Mouse (Mus musculus) midbrain, embryonic 11.5 days (tissue): Measurements from ENCODE around the gene Tmx2. TPM values are rescaled to one million over a fixed set of nuclear protein-coding genes. Genes with fewer than 3 reads are reported as not detected.

Experiments used
- ATAC-seq: fragments of 200-750 bp; cut with Nextera tagmentation; 2 replicates; pipeline ENCODE4 v1.8.0; 2017; ENCODE audit warnings: moderate TSS enrichment, moderate library complexity; ENCODE audit not compliant: low FRiP score
- DNase-seq: peaks from one replicate; pipeline ENCODE4 v3.0.0; 2015; ENCODE audit warnings: low spot score; ENCODE audit errors: missing footprints
- H3K27ac ChIP-seq: fragments of 300-500 bp; sonication (generic); 2 replicates; pipeline ENCODE4 v1.5.1; 2014; ENCODE audit warnings: low read depth, low read length
- H3K27me3 ChIP-seq: fragments of 300-500 bp; sonication (generic); 2 replicates; pipeline ENCODE4 v1.6.1; 2014; ENCODE audit warnings: mild to moderate bottlenecking, low read length, moderate library complexity, mixed read lengths; ENCODE audit not compliant: control insufficient read depth, insufficient read depth
- H3K36me3 ChIP-seq: fragments of 300-500 bp; sonication (generic); 2 replicates; pipeline ENCODE4 v1.6.1; 2014; ENCODE audit warnings: mild to moderate bottlenecking, low read length, moderate library complexity, mixed read lengths; ENCODE audit not compliant: control insufficient read depth, insufficient read depth
- H3K4me1 ChIP-seq: fragments of 300-500 bp; sonication (generic); 2 replicates; pipeline ENCODE4 v1.6.1; 2014; ENCODE audit warnings: low read length; ENCODE audit not compliant: control insufficient read depth, insufficient read depth
- H3K4me2 ChIP-seq: fragments of 300-500 bp; sonication (generic); 2 replicates; pipeline ENCODE4 v1.6.1; 2014; ENCODE audit warnings: mild to moderate bottlenecking, moderate library complexity
- H3K4me3 ChIP-seq: fragments of 300-500 bp; sonication (generic); 2 replicates; pipeline ENCODE4 v1.5.1; 2014; ENCODE audit warnings: low read depth, low read length
- H3K9ac ChIP-seq: fragments of 300-500 bp; sonication (generic); 2 replicates; pipeline ENCODE4 v1.6.1; 2014; ENCODE audit warnings: low read length
- H3K9me3 ChIP-seq: fragments of 300-500 bp; sonication (generic); 2 replicates; pipeline ENCODE4 v1.6.1; 2016; ENCODE audit warnings: low read length; ENCODE audit not compliant: control insufficient read depth
- WGBS: fragments of 180-500 bp; shearing (Covaris S2); extraction: QIAGEN DNeasy Blood & Tissue Kit; methylation state at CpG from one replicate; pipeline ENCODE4 v1.1.7; 2014; 5-methylcytosine and 5-hydroxymethylcytosine counted together
- polyA plus RNA-seq: library from polyadenylated mRNA; unstranded; fragments of >200 nt; fragmentation: Nextera tagmentation; extraction: Ambion mirVana; gene quantifications from 2 replicates; pipeline ENCODE4 v1.2.1, GENCODE M21; 2014

The Tmx2 gene
- polyA plus RNA-seq, 1 experiment from 2014 or later = 195 TPM

GRCm38 (mm10) chr2:84716423-84717355, 37.7 kb upstream of the Tmx2 start:
- Histone ChIP-seq H3K4me2 (peak overlapping the region; percentile 51), H3K4me1 (peaks cover 10% of the 10 kb centered on the region), H3K4me3 (peak overlapping the region; percentile 95), H3K9me3 (no peaks in the 10 kb centered on the region), H3K27ac (peak overlapping the region; percentile 96; the same call in 1 of the 2 replicates), H3K36me3 (no peaks in the 10 kb centered on the region), H3K9ac (peak overlapping the region; percentile 95), H3K27me3 (no peaks in the 10 kb centered on the region)
- no peak for DNase-seq
- ATAC-seq = no peak
- 38% methylated on average over 9 of the region's 9 CpGs for WGBS

- H3K27ac ChIP-seq = peak overlapping the region; percentile 96
- ATAC-seq = peak; percentile 93
- DNase-seq = peak; percentile 96
- peaks cover 10% of the 10 kb centered on the region for H3K4me1 ChIP-seq
- no peaks in the 10 kb centered on the region for H3K27me3 ChIP-seq
- under 1% methylated on average over 33 of the region's 33 CpGs for WGBS
- H3K9ac ChIP-seq = peak overlapping the region; percentile 95
- no peaks in the 10 kb centered on the region for H3K9me3 ChIP-seq
- peak overlapping the region; percentile 95 for H3K4me3 ChIP-seq
- peak overlapping the region; percentile 51 for H3K4me2 ChIP-seq
- no peaks in the 10 kb centered on the region for H3K36me3 ChIP-seq
Measured at GRCm38 (mm10) chr2:84715562-84716361, 36.8 kb upstream of the Tmx2 start.

DNA sequence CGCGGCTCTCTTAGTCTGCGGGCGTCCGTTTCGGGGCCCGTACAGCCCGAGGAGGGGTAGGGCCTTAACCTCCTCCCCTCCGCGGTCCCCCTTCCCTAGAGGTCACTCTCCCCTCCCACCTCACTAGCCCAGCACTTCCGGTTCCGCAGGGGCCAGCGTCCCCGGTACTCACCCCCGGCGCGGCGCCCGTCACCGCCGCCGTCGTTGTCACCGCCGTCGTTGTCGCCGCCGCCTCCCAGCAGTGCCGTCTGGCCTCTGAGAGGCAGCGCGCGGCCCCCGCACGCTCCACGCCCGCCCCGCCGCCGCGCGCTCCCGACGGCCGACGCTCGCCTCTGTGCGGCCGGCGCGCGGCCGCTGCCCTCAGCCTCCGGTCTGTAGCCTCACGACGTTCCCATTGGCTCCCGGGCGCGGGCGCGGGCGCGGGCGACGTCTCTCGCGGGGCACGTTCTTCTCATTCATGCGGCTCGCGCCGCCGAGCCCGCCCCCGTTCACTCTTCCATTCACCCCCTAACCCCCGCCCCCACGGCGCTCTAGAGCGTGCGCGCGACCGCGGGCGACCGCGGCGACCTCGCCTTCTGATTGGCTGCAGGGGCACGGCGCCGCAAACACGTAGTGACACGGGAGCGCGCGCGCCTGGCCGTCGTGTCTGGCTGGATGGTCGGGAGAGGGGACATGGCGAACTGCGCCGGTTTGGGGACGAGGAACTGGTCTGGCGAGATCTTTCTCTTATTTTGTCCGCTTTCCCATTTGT, 36.0 kb upstream of the Tmx2 start, which contains the start of gene Zdhhc5:
Zdhhc5 (minus strand) TSS at position 370 of the 751 bp plus-strand sequence.
- Histone ChIP-seq H3K9ac (peak within 1 kb of the TSS; percentile 95), H3K27me3 (no peaks in the 10 kb centered on the region), H3K27ac (peak within 1 kb of the TSS; percentile 96), H3K4me1 (peaks cover 10% of the 10 kb centered on the region), H3K36me3 (0 out of 2 replicates have a peak, but pooled peaks cover 2% of the 10 kb centered on the region), H3K9me3 (no peaks in the 10 kb centered on the region), H3K4me2 (peak within 1 kb of the TSS; percentile 78), H3K4me3 (peak within 1 kb of the TSS; percentile 95)
- peak; percentile 97 for ATAC-seq
- peak; percentile 100 for DNase-seq
- WGBS = under 1% methylated on average over 98 of the region's 107 CpGs

DNA sequence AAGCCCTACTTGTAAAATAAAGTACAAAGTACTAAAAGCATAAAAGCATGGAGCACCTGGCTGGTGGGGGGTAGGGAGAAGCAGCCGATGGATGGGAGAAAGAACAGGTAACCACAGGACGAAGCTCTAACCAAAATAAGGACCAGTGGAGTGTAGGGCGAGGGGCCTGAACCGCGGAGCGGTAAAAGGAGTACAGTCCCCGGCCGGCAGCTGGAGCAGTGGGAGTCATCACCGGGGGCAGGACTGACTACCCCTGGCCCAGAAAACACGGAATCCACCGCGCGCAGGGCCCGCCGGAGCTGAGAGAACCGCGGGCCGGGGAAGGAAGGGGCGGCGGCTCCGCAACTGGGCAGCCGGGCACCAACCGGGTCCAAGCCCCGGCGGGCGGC, 35.5 kb upstream of the Tmx2 start:
- WGBS = 2% methylated on average over 24 of the region's 26 CpGs
- peak; percentile 32 for ATAC-seq
- H3K36me3 ChIP-seq = peaks cover 5% of the 10 kb centered on the region; the same call in 1 of the 2 replicates

GRCm38 (mm10) chr2:84711898-84712297, 33.0 kb upstream of the Tmx2 start:
- peaks cover 5% of the 10 kb centered on the region; the same call in 1 of the 2 replicates for H3K36me3 ChIP-seq
- no peak for ATAC-seq
- no peak overlapping the region for H3K4me3 ChIP-seq
- H3K9me3 ChIP-seq = no peaks in the 10 kb centered on the region
- no peaks in the 10 kb centered on the region for H3K27me3 ChIP-seq
- H3K4me1 ChIP-seq = peaks cover 10% of the 10 kb centered on the region
- no peak overlapping the region for H3K4me2 ChIP-seq
- WGBS = 93% methylated on average over 2 of the region's 2 CpGs
- no peak for DNase-seq
- no peak overlapping the region for H3K27ac ChIP-seq
- no peak overlapping the region for H3K9ac ChIP-seq

More for the DNA sequence above, 35.5 kb upstream of the Tmx2 start:
- DNase-seq = no peak
- peak overlapping the region; percentile 95 for H3K9ac ChIP-seq
- H3K4me1 ChIP-seq = peaks cover 10% of the 10 kb centered on the region
- no peaks in the 10 kb centered on the region for H3K9me3 ChIP-seq
- no peaks in the 10 kb centered on the region for H3K27me3 ChIP-seq
- peak overlapping the region; percentile 96 for H3K27ac ChIP-seq
- peak overlapping the region; percentile 95 for H3K4me3 ChIP-seq
- H3K4me2 ChIP-seq = peak overlapping the region; percentile 78

- no peaks in the 10 kb centered on the region for H3K9me3 ChIP-seq
- H3K4me3 ChIP-seq = no peak overlapping the region
- H3K36me3 ChIP-seq = peaks cover 5% of the 10 kb centered on the region; the same call in 1 of the 2 replicates
- no peak for ATAC-seq
- H3K9ac ChIP-seq = no peak overlapping the region
- no peaks in the 10 kb centered on the region for H3K4me1 ChIP-seq
- H3K4me2 ChIP-seq = no peak overlapping the region
- 84% methylated on average over 1 of the region's 1 CpGs for WGBS
- H3K27ac ChIP-seq = no peak overlapping the region
- H3K27me3 ChIP-seq = no peaks in the 10 kb centered on the region
- no peak for DNase-seq
Measured at GRCm38 (mm10) chr2:84707523-84707922, 28.6 kb upstream of the Tmx2 start.

GRCm38 (mm10) chr2:84705295-84705694, 26.4 kb upstream of the Tmx2 start:
- peaks cover 3% of the 10 kb centered on the region; the same call in 1 of the 2 replicates for H3K36me3 ChIP-seq
- ATAC-seq = no peak

DNA sequence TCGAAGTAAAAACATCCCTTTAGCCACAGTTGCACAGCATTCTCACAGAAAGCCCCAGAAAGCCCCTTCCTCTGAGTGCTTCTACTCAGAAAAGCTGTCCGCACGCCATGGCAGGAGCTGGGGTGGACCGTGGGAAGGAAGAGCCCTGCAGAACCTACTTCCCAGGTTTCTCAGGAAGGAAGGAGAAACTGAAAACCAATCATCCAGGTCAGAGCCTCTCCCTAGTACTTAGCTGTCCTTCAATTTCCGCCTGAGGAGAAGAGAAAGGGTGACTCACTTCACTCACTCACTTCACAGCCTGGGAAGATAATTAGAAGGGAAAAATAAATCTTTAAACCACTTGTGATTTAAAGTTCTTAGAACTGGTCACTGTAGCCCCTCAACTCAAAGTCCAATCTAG, 25.4 kb upstream of the Tmx2 start:
- Histone ChIP-seq H3K4me1 (no peaks in the 10 kb centered on the region), H3K9ac (no peak overlapping the region), H3K9me3 (no peaks in the 10 kb centered on the region), H3K27me3 (no peaks in the 10 kb centered on the region), H3K36me3 (no peaks in the 10 kb centered on the region), H3K4me2 (no peak overlapping the region), H3K27ac (no peak overlapping the region), H3K4me3 (no peak overlapping the region)
- 77% methylated on average over 5 of the region's 5 CpGs for WGBS
- no peak for ATAC-seq
- no peak for DNase-seq

More at GRCm38 (mm10) chr2:84705295-84705694, 26.4 kb upstream of the Tmx2 start:
- Histone ChIP-seq H3K27ac (no peak overlapping the region), H3K9me3 (no peaks in the 10 kb centered on the region), H3K27me3 (no peaks in the 10 kb centered on the region), H3K4me1 (no peaks in the 10 kb centered on the region), H3K4me3 (no peak overlapping the region), H3K4me2 (no peak overlapping the region), H3K9ac (no peak overlapping the region)
- WGBS = 93% methylated on average over 1 of the region's 1 CpGs
- DNase-seq = no peak
